Mouse (Mus musculus) testis, adult 2 months (tissue): ENCODE results near the gene Dmrt3. TPM values are rescaled to one million over a fixed set of nuclear protein-coding genes. Genes with fewer than 3 reads are reported as not detected.

Experiments
- H3K27ac ChIP-seq: fragments of 200-500 bp; 2 replicates; pipeline ENCODE4 v1.5.1; 2012; ENCODE audit warnings: low read depth, low read length; ENCODE audit not compliant: control insufficient read depth, insufficient read depth
- H3K27me3 ChIP-seq: fragments of 200-500 bp; 2 replicates; pipeline ENCODE4 v1.6.1; 2012; ENCODE audit warnings: mild to moderate bottlenecking, low read length, moderate library complexity; ENCODE audit not compliant: control insufficient read depth, insufficient read depth
- H3K36me3 ChIP-seq: fragments of 200-500 bp; 2 replicates; pipeline ENCODE4 v1.6.1; 2012; ENCODE audit warnings: mild to moderate bottlenecking, low read length; ENCODE audit not compliant: control insufficient read depth, insufficient read depth
- H3K4me1 ChIP-seq: fragments of 200-500 bp; 2 replicates; pipeline ENCODE4 v1.6.1; 2012; ENCODE audit warnings: low read length; ENCODE audit not compliant: control insufficient read depth, insufficient read depth
- H3K4me3 ChIP-seq: fragments of 200-500 bp; 2 replicates; pipeline ENCODE4 v1.5.1; 2012; ENCODE audit warnings: low read depth, mild to moderate bottlenecking, low read length, moderate library complexity, mixed read lengths; ENCODE audit not compliant: control insufficient read depth
- CTCF ChIP-seq: fragments of 200-500 bp; IDR thresholded peaks from 2 replicates; pipeline ENCODE4 v1.5.1; 2012; ENCODE audit warnings: low read depth, mild to moderate bottlenecking, inconsistent platforms, low read length, moderate library complexity; ENCODE audit not compliant: control insufficient read depth, insufficient read depth, insufficient replicate concordance
- POLR2A ChIP-seq: fragments of 200-500 bp; IDR thresholded peaks from 2 replicates; pipeline ENCODE4 v1.6.1; 2012; ENCODE audit warnings: low read depth, mild to moderate bottlenecking, inconsistent platforms, low read length, moderate library complexity; ENCODE audit not compliant: control insufficient read depth
- polyA plus RNA-seq: library from polyadenylated mRNA; depleted of rRNA; stranded (reverse); fragments of >200 nt; gene quantifications from 2 replicates; pipeline ENCODE4 v1.2.3, GENCODE M21; 2012

Gene Dmrt3
- polyA plus RNA-seq, 1 experiment: 0.73 TPM

DNA sequence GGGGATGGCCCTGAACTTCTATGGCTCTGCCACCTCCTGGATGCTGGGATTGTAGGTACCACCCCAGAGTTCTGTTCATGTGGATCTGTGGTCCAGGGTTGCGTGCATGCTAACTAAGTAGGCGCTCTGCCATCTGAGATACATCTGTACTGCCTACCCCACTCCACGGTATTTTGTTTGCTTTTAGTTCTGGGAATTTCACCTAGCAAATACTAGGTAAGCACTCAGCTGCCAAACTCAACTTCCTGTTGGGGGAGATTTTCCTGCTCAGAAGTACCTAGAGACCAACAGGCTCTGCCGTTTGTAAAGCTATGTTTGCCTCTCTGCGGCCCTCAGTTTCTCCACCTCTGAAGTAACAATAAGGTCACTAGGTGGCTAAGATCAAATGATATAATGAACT, 25.0 kb downstream of the Dmrt3 start:
- H3K27me3 ChIP-seq: no peaks in the 10 kb centered on the region
- no peaks in the 10 kb centered on the region for H3K36me3 ChIP-seq
- TF ChIP-seq POLR2A: no peak
- no peak for TF ChIP-seq CTCF
- no peak overlapping the region for H3K27ac ChIP-seq
- no peak overlapping the region for H3K4me3 ChIP-seq
- peaks cover 2% of the 10 kb centered on the region; the same call in 1 of the 2 replicates for H3K4me1 ChIP-seq

DNA sequence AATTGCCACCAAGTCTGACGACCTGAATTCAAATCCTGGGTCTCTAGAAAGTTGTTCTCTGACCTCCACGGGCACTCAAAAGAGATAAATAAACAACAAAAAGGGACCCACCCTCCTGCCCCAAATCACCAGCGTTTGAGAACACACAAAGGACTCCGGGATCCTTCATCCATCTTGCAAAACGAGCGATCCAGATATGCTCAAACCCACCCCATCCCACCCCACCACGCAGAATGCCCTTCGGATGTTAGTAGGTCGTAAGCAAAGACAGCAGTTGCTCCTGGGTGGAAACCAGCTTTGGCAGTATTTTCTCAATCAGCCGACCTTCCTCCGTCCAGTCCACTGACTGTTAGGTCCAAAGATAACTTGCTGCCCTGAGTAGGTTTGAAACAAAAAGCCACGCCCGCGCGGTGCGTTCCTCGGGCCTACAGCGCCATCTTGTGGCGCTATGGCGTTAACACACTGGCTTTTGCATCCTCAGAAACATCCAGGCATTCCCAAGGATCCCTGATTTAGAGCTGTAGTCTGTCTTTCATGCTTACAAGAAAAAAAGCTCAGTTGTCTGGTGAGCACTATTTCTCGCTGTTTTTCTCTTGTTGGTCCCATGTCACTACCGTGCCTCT, 25.6 kb downstream of the Dmrt3 start:
- Histone ChIP-seq H3K36me3 (no peaks in the 10 kb centered on the region), H3K4me1 (peaks cover 2% of the 10 kb centered on the region; the same call in 1 of the 2 replicates), H3K4me3 (peak overlapping the region; percentile 25), H3K27ac (no peak overlapping the region), H3K27me3 (no peaks in the 10 kb centered on the region)
- TF ChIP-seq POLR2A: no peak
- TF ChIP-seq CTCF: peak; percentile 99

DNA sequence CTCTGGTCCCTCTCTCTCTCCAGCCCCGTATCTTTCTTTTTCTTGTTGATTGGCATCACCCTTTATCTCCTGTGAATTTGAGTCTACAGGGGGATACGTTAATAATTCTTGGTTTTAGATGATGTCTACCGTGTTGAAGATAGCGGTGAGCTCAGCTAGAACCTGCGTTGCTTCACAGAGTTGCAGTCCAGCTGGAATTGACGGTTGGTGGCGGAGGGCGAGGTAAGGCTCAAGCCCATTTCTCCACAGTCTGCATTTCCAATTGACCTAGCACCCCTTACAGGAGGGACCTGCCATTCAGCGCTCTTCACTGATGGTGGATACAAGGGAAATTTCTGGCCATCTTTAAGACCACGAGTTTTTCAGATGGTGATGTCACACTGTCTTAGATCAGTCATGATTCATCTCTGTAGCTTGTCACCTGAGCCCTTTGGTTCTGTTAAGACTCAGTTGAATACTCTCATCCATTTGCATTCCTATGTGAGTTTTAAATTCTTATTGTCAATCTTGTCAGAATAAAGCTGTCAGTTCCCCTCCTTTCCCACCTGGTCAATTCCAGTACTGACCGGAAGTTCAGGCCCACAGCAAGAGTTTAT, 28.8 kb downstream of the Dmrt3 start:
- TF ChIP-seq POLR2A (no peak), CTCF (no peak)
- H3K4me3 ChIP-seq: no peak overlapping the region

DNA sequence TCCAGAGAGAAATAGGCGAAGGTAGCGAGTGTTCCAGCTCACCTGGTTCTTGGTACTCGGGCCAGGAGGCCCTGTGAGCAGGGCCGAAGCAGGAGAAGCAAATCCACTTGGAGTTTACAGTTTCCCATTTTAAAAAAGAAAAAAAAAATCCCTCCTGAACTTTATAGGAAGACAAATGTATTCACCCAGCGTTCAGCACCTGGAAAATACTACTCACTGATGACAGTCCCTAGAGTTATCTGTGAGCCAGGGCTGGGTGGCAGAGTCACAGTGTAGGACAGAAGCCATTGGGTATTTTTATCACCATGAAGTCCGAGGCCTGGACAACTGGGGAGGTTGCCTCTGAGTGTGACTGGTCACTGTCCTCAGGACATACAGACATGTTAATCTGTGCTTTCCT, 31.7 kb downstream of the Dmrt3 start:
- no peaks in the 10 kb centered on the region for H3K27me3 ChIP-seq
- H3K4me1 ChIP-seq: no peaks in the 10 kb centered on the region
- H3K27ac ChIP-seq: no peak overlapping the region
- no peak overlapping the region for H3K4me3 ChIP-seq
- no peaks in the 10 kb centered on the region for H3K36me3 ChIP-seq
- TF ChIP-seq POLR2A (no peak), CTCF (no peak)

More for the DNA sequence above, 28.8 kb downstream of the Dmrt3 start:
- Histone ChIP-seq H3K36me3 (no peaks in the 10 kb centered on the region), H3K27me3 (no peaks in the 10 kb centered on the region), H3K27ac (no peak overlapping the region), H3K4me1 (peaks cover 2% of the 10 kb centered on the region; the same call in 1 of the 2 replicates)

DNA sequence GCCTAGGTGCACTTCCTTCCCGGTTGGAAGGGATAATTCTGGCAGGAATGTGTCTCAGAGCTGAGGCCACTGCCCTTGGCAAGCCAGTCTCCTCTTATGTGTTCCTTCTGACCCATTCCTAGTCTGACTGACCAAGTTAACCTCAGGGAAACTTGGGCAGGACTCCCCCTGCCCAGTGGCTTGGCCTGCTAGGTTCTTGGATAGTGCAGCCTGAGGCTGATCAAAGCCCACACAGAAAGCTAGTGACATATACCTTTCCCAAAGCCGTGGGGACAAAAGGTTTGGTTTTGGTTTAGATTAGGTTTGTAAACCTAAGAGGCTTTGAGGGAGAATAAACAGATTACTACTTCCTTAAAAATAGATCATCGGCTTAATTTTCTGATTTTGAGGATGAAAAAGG, 37.0 kb downstream of the Dmrt3 start:
- H3K36me3 ChIP-seq: no peaks in the 10 kb centered on the region
- H3K27ac ChIP-seq: no peak overlapping the region
- no peak for TF ChIP-seq POLR2A
- no peak for TF ChIP-seq CTCF
- peaks cover 8% of the 10 kb centered on the region for H3K4me1 ChIP-seq
- no peaks in the 10 kb centered on the region for H3K27me3 ChIP-seq
- H3K4me3 ChIP-seq: no peak overlapping the region

DNA sequence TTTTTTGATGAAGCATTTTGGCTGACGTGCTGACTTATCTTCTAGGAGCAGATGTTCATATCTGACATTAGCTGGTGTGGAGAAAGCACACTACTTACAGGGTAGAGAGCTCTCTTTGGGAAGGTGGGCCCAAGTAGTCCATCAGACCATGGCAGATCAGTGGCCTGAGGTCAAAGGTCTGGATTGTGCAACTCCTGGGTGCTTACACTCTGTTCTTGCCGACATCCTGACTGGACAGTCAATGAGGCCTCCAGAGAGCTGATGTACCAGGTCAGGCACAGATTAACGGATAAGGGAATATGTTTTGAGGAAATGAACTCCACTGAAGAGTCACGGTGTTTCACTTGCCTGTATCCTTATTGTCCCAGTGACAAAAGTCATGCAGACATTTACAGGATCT, 38.6 kb downstream of the Dmrt3 start:
- peaks cover 8% of the 10 kb centered on the region for H3K4me1 ChIP-seq
- no peaks in the 10 kb centered on the region for H3K27me3 ChIP-seq
- H3K27ac ChIP-seq: no peak overlapping the region
- H3K4me3 ChIP-seq: no peak overlapping the region
- no peak for TF ChIP-seq POLR2A
- no peaks in the 10 kb centered on the region for H3K36me3 ChIP-seq

DNA sequence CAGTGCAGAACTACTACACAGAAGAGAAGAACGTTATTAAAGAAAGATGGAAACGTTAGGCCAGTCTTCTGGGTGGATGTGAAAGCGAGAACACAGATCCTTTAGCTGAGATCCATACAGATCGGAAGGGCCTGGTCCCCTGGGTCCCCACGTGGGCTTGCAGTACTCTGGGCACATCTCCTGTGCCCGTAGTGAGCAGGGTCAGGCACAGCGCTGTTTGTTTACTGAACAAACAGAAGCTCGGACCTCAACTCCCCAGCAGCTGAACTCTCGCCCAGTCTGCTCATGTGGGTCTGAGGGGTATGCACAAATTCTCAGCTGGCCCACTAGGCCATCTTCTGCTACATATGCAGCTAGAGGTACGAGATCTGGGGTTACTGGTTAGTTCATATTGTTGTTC, 40.4 kb downstream of the Dmrt3 start:
- H3K27me3 ChIP-seq: no peaks in the 10 kb centered on the region
- no peak overlapping the region for H3K4me3 ChIP-seq
- H3K27ac ChIP-seq: no peak overlapping the region
- peaks cover 8% of the 10 kb centered on the region for H3K4me1 ChIP-seq
- TF ChIP-seq CTCF: no peak
- no peak for TF ChIP-seq POLR2A
- H3K36me3 ChIP-seq: no peaks in the 10 kb centered on the region

DNA sequence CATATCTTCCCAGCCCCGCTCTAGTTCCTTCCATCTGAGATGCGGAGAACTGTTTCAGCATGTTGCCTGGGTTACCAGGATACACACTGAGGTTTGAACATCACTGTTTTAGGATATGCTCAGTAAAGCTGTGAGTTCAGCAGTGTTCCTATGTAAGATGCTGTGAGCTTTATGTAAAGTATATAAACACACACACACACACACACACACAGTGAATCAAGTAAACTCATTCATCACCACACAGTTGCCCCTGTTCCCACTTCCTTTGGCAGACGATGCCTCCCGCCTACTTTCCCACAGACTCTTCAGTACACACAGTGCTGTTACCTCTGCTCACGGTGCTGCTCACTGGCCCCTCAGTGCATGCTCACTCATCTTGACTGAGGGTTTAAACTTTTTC, 42.5 kb downstream of the Dmrt3 start:
- Histone ChIP-seq H3K27ac (no peak overlapping the region), H3K36me3 (no peaks in the 10 kb centered on the region), H3K27me3 (no peaks in the 10 kb centered on the region), H3K4me1 (peaks cover 8% of the 10 kb centered on the region), H3K4me3 (no peak overlapping the region)
- no peak for TF ChIP-seq CTCF
